Mouse (Mus musculus): ENCODE data around the gene Pard3b. TPM values are rescaled to one million over a fixed set of nuclear protein-coding genes. Genes with fewer than 3 reads are reported as not detected.
A peak's percentile ranks its signal among the peaks of the same experiment; 100 is the strongest.

Pard3b gene
- total and polyA plus RNA-seq, 2 experiments from 2014 or later = 4.4 to 6.1 TPM

DNA sequence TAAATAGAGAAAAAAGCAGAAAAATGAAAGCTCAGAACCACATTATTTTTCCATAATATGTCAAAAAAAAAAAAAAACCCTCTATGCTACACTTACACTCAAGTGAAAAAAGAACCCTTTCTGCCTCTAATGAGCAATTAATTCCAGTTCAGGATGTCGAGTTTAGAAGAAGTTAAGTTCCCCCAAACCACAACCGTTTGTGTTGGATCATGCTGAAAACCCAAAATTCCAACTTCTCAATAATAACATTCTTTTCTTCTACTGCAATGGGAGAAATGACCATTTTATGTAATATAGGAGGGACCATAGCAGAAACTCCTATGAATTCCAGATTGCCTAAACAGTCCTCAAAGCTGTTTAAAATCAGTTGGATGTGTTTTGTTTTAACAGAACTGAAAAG, 911.9 kb downstream of the Pard3b start:
- no peak for TF ChIP-seq CTCF (IDR thresholded peaks at IDR 0.05; ENCODE audit: low read depth)

DNA sequence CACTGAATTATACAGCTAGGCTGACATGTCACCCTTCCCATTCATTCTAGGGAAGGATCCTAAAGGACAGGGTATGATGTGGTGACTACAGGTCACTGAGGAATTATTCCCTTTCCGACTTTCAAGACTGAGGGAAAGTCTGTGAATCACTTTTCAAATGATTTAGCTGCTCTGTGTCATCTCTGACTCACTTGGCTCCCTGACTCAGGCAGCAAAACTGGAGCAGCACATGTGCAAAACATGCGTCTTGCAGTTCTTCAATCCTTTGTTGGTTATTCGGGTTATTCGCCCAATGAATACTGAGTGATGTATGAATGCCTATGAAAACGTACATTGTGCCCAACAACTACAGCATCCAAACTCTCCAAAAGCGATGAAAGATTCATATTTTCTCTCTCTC, 912.9 kb downstream of the Pard3b start:
- Histone ChIP-seq H3K4me3 (ENCODE audit: low read depth, low read length) (no peak overlapping the region), H3K9me3 (ENCODE audit: low read length) (no peaks in the 10 kb centered on the region), H3K4me2 (ENCODE audit: low read depth) (no peak overlapping the region), H3K4me1 (ENCODE audit: insufficient read depth) (no peaks in the 10 kb centered on the region), H3K27ac (ENCODE audit: low read depth, low read length) (no peak overlapping the region), H3K27me3 (ENCODE audit: insufficient read depth, low read length) (no peaks in the 10 kb centered on the region), H3K36me3 (ENCODE audit: insufficient read depth) (no peaks in the 10 kb centered on the region), H3K9ac (no peak overlapping the region)
- 72% methylated on average over 6 of the region's 6 CpGs for whole genome bisulfite sequencing
- no peak for TF ChIP-seq CTCF (IDR thresholded peaks at IDR 0.05; ENCODE audit: low read depth)
- ATAC-seq (no peak), DNase-seq (no peak)

More for the DNA sequence above, 911.9 kb downstream of the Pard3b start:
- Histone ChIP-seq H3K4me2 (ENCODE audit: low read depth) (no peak overlapping the region), H3K4me1 (ENCODE audit: insufficient read depth) (no peaks in the 10 kb centered on the region), H3K27ac (ENCODE audit: low read depth, low read length) (no peak overlapping the region), H3K9me3 (ENCODE audit: low read length) (no peaks in the 10 kb centered on the region), H3K4me3 (ENCODE audit: low read depth, low read length) (no peak overlapping the region), H3K27me3 (ENCODE audit: insufficient read depth, low read length) (no peaks in the 10 kb centered on the region), H3K36me3 (ENCODE audit: insufficient read depth) (no peaks in the 10 kb centered on the region), H3K9ac (no peak overlapping the region)
- DNase-seq = no peak
- WGBS = 42% methylated on average over 2 of the region's 2 CpGs
- ATAC-seq = no peak

DNA sequence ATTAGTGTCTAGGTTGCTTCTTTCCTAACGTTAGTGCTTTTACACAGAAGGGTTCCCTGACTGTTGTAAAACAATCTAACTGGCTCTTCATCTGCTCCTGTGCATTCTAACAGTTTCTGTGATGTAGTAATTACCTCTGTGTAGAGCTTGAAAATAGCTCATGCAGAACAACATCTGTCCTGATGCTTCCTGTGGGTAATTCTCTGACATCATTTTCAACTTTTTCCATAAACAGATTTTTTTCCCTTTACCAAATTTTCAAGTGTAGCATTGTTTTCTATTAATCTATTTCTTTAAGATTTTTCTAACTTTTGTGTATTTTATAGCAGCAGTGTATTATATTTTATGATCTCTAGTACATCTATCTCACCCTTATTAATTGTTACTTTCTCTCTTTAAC, 917.2 kb downstream of the Pard3b start:
- Histone ChIP-seq H3K36me3 (ENCODE audit: insufficient read depth) (no peaks in the 10 kb centered on the region), H3K9me3 (ENCODE audit: low read length) (no peaks in the 10 kb centered on the region), H3K4me1 (ENCODE audit: insufficient read depth) (no peaks in the 10 kb centered on the region), H3K9ac (no peak overlapping the region), H3K4me3 (ENCODE audit: low read depth, low read length) (no peak overlapping the region), H3K4me2 (ENCODE audit: low read depth) (no peak overlapping the region), H3K27me3 (ENCODE audit: insufficient read depth, low read length) (no peaks in the 10 kb centered on the region), H3K27ac (ENCODE audit: low read depth, low read length) (no peak overlapping the region)
- WGBS = 46% methylated on average over 1 of the region's 1 CpGs
- ATAC-seq (no peak), DNase-seq (no peak)
- TF ChIP-seq CTCF (IDR thresholded peaks at IDR 0.05; ENCODE audit: low read depth) = no peak

DNA sequence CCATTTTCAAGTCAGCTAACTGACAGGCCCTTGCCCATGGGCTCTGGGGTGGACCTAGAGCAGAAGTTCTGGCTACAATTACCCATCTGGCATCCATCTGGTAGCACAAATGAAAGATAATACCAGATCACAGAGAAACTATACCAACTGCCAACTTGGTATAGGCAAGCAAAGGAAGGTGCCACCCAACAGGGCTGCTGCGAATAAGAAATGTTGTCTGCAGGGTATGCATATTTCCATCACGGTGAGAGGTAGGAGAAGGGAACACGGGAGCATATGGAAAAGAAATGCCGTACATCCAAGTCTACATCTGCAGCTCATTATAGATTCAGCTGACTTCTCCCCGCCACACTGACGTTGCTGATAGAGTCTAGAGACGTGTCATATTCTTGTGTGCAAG, 924.4 kb downstream of the Pard3b start:
- 51% methylated on average over 7 of the region's 7 CpGs for WGBS
- no peak for DNase-seq
- no peaks in the 10 kb centered on the region for H3K9me3 ChIP-seq (ENCODE audit: low read length)
- H3K27ac ChIP-seq (ENCODE audit: low read depth, low read length) = no peak overlapping the region
- no peaks in the 10 kb centered on the region for H3K36me3 ChIP-seq (ENCODE audit: insufficient read depth)
- no peaks in the 10 kb centered on the region for H3K27me3 ChIP-seq (ENCODE audit: insufficient read depth, low read length)
- ATAC-seq = no peak
- H3K4me1 ChIP-seq (ENCODE audit: insufficient read depth) = peaks cover 12% of the 10 kb centered on the region
- no peak for TF ChIP-seq CTCF (IDR thresholded peaks at IDR 0.05; ENCODE audit: low read depth)
- no peak overlapping the region for H3K9ac ChIP-seq
- no peak overlapping the region for H3K4me2 ChIP-seq (ENCODE audit: low read depth)
- H3K4me3 ChIP-seq (ENCODE audit: low read depth, low read length) = no peak overlapping the region

DNA sequence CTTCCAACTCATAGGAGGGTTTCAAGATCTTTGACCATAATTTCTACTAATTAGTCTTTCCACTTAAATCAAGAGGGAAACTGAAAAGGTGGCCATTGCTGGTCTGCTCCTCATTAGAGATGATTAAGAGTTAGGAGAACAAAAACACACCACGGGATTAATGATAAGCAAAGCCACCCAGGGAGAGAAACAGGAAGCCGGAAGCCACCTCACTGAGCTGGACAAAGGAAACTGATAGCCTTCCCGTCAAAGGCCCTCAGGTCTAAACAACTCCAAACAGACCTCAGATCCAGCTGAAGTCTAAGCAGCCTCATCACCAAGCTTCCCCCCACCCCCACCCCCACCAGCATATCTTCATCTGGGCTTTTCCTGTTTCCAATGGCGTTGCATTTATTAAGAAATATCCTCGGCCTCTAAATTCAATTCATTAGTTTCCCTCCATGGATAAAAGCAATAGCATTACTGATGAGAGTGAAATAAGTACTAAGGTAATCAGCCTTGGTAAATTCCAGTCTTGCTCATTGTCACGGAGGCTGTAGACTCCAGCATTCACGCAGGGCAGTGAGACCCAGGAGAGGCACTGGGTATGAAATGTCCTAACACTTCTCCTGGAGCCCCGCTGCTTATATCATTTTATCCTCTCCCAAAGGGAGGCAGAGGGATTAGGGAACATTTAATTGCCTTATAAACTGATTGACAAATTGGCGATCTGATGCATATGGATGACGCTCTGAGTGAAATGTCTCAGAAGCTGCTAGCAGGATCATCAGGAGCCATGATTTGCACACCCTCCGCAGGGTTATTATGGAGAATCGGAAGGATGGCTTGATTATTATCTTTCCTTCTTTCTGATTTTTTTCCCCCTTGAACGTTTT, 925.9 kb downstream of the Pard3b start:
- Histone ChIP-seq H3K4me1 (ENCODE audit: insufficient read depth) (peaks cover 12% of the 10 kb centered on the region), H3K4me3 (ENCODE audit: low read depth, low read length) (no peak overlapping the region), H3K9me3 (ENCODE audit: low read length) (no peaks in the 10 kb centered on the region), H3K4me2 (ENCODE audit: low read depth) (peak overlapping the region; percentile 13), H3K9ac (0 out of 2 replicates have a peak overlapping the region, but pooled peaks have one; percentile 14), H3K27me3 (ENCODE audit: insufficient read depth, low read length) (no peaks in the 10 kb centered on the region), H3K27ac (ENCODE audit: low read depth, low read length) (0 out of 2 replicates have a peak overlapping the region, but pooled peaks have one; percentile 2), H3K36me3 (ENCODE audit: insufficient read depth) (no peaks in the 10 kb centered on the region)
- no peak; the same call in 1 of the 2 replicates for ATAC-seq
- peak; percentile 48 for DNase-seq
- WGBS = 14% methylated on average over 13 of the region's 13 CpGs
- no peak for TF ChIP-seq CTCF (IDR thresholded peaks at IDR 0.05; ENCODE audit: low read depth)

DNA sequence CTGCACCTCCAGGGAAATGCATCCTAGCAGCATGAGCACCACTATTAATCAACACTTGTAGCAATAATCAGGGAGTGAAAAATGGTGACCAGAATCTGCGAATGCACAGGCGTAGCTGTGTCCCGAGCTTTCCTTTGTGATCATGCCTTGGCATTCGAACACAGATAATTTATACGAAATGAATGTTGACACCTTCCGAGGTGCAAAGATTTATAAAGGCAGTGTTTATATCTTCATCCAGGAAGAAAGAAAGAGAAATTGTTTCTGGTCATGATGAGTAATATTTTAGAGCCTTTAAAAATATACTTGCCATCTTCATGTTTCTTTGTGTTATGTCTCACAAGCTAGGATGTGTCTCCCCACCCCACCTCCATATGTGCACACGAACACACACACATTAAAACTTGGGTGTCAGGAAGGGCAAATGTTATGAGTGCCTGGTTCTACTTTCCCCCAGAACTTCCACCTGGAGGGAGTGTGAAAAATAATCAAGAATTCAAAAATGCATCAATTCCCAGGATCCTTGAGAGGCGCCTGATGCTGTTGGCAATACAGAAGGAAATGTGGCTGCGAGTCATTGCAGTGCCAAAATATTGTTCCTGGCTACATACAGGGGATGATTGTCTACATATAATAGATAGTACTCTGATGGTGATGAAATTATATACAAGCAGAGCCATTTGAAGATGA, 926.6 kb downstream of the Pard3b start:
- H3K9ac ChIP-seq = 0 out of 2 replicates have a peak overlapping the region, but pooled peaks have one; percentile 14
- ATAC-seq (peak; percentile 48; the same call in 1 of the 2 replicates), DNase-seq (no peak)
- 0 out of 2 replicates have a peak overlapping the region, but pooled peaks have one; percentile 2 for H3K27ac ChIP-seq (ENCODE audit: low read depth, low read length)
- TF ChIP-seq CTCF (IDR thresholded peaks at IDR 0.05; ENCODE audit: low read depth) = no peak
- peaks cover 12% of the 10 kb centered on the region for H3K4me1 ChIP-seq (ENCODE audit: insufficient read depth)
- H3K4me2 ChIP-seq (ENCODE audit: low read depth) = peak overlapping the region; percentile 13
- H3K4me3 ChIP-seq (ENCODE audit: low read depth, low read length) = no peak overlapping the region
- H3K27me3 ChIP-seq (ENCODE audit: insufficient read depth, low read length) = no peaks in the 10 kb centered on the region
- H3K9me3 ChIP-seq (ENCODE audit: low read length) = no peaks in the 10 kb centered on the region
- H3K36me3 ChIP-seq (ENCODE audit: insufficient read depth) = no peaks in the 10 kb centered on the region
- WGBS = 38% methylated on average over 9 of the region's 9 CpGs

DNA sequence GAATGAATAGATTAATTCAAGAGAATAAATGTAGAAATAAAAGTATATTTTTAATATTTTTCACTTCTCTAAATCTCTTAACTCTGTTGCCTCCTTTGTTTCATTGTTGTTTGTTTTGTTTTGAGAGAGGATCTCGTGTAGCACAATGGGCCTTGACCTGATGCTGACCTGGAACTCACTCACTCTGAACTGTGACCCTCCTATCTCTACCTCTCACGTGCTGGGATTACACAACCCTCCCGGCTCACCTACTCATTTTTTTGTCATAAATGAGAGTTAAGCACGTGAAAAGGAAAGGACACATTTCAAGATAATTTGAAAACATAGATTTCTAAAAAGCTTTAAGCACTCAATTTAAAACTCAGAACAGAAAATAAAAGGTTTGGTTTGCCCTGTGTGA, 928.0 kb downstream of the Pard3b start:
- H3K27ac ChIP-seq (ENCODE audit: low read depth, low read length) = no peak overlapping the region
- ATAC-seq (no peak), DNase-seq (no peak)
- H3K9ac ChIP-seq = no peak overlapping the region
- H3K4me2 ChIP-seq (ENCODE audit: low read depth) = no peak overlapping the region
- WGBS = 28% methylated on average over 4 of the region's 4 CpGs
- no peaks in the 10 kb centered on the region for H3K27me3 ChIP-seq (ENCODE audit: insufficient read depth, low read length)
- H3K36me3 ChIP-seq (ENCODE audit: insufficient read depth) = no peaks in the 10 kb centered on the region
- H3K4me3 ChIP-seq (ENCODE audit: low read depth, low read length) = no peak overlapping the region
- no peaks in the 10 kb centered on the region for H3K9me3 ChIP-seq (ENCODE audit: low read length)
- H3K4me1 ChIP-seq (ENCODE audit: insufficient read depth) = peaks cover 12% of the 10 kb centered on the region
- TF ChIP-seq CTCF (IDR thresholded peaks at IDR 0.05; ENCODE audit: low read depth) = no peak

Data from forebrain, postnatal 0 days (tissue).